Mouse (Mus musculus) small intestine, adult 2 months (tissue): Measurements from ENCODE around the gene Bbs9.

Experiments
- CTCF ChIP-seq: fragments of 200-500 bp; IDR thresholded peaks from 2 replicates; pipeline ENCODE4 v1.5.1; 2012; ENCODE audit warnings: low read depth, mild to moderate bottlenecking, control low read depth, inconsistent platforms, low read length, moderate library complexity, mixed read lengths; ENCODE audit not compliant: insufficient replicate concordance, insufficient read length; ENCODE audit errors: extremely low read depth
- POLR2A ChIP-seq: fragments of 200-500 bp; IDR thresholded peaks from 2 replicates; pipeline ENCODE4 v1.6.1; 2012; ENCODE audit warnings: low read depth, mild to moderate bottlenecking, control low read depth, inconsistent platforms, low read length, moderate library complexity

GRCm38 (mm10) chr9:22695392-22695791 is 219.9 kb downstream of the Bbs9 start:
- TF ChIP-seq CTCF, result no peak
- no peak for TF ChIP-seq POLR2A
